Mouse (Mus musculus): ENCODE measurements around the gene Ms4a7. TPM values are rescaled to one million over a fixed set of nuclear protein-coding genes. Genes with fewer than 3 reads are reported as not detected.
"Not testable (repeated sequence)": the region's sequence is repeated elsewhere in the genome, so short reads cannot be mapped to it uniquely, and the experiment has no call there.

The Ms4a7 gene
- polyA plus RNA-seq, 1 experiment from 2014 or later: 3.6 TPM

GRCm38 (mm10) chr19:11293616-11294015 is 42.3 kb downstream of the Ms4a7 start:
- Histone ChIP-seq H3K4me3 (ENCODE audit: low read length) (peak overlapping the region; percentile 35; the same call in 1 of the 2 replicates), H3K4me2 (replicated peaks; ENCODE audit: low read depth, low read length) (peak overlapping the region; percentile 46)
- not testable (repeated sequence) for H3K36me3 ChIP-seq (ENCODE audit: control insufficient read depth, insufficient read depth, low read length); H3K9me3 ChIP-seq (ENCODE audit: control insufficient read depth, low read length); H3K27me3 ChIP-seq (ENCODE audit: control insufficient read depth, insufficient read depth, low read length); H3K4me1 ChIP-seq (ENCODE audit: control insufficient read depth, insufficient read depth, low read length); H3K27ac ChIP-seq (ENCODE audit: low read depth, low read length); ATAC-seq (ENCODE audit: low FRiP score, low TSS enrichment); H3K9ac ChIP-seq (ENCODE audit: low read depth, low read length)
- WGBS: 12% methylated on average over 3 of the region's 3 CpGs

- peak overlapping the region; percentile 51; the same call in 1 of the 2 replicates for H3K9ac ChIP-seq (ENCODE audit: low read depth, low read length)
- WGBS: 10% methylated on average over 12 of the region's 12 CpGs
- no peaks in the 10 kb centered on the region for H3K9me3 ChIP-seq (ENCODE audit: control insufficient read depth, low read length)
- no peaks in the 10 kb centered on the region for H3K36me3 ChIP-seq (ENCODE audit: control insufficient read depth, insufficient read depth, low read length)
- peak overlapping the region; percentile 35 for H3K4me3 ChIP-seq (ENCODE audit: low read length)
- no peaks in the 10 kb centered on the region for H3K27me3 ChIP-seq (ENCODE audit: control insufficient read depth, insufficient read depth, low read length)
- H3K4me2 ChIP-seq (replicated peaks; ENCODE audit: low read depth, low read length): peak overlapping the region; percentile 46
- H3K27ac ChIP-seq (ENCODE audit: low read depth, low read length): no peak overlapping the region
- no peak for ATAC-seq (ENCODE audit: low FRiP score, low TSS enrichment)
- no peaks in the 10 kb centered on the region for H3K4me1 ChIP-seq (ENCODE audit: control insufficient read depth, insufficient read depth, low read length)
Measured at GRCm38 (mm10) chr19:11292990-11293389, 43.0 kb downstream of the Ms4a7 start.

GRCm38 (mm10) chr19:11283773-11284172 is 52.2 kb downstream of the Ms4a7 start, which contains the start of gene Ms4a5:
Gene Ms4a5 (minus strand): TSS chr19:11283873.
- H3K27me3 ChIP-seq (ENCODE audit: control insufficient read depth, insufficient read depth, low read length): no peaks in the 10 kb centered on the region
- H3K4me2 ChIP-seq (replicated peaks; ENCODE audit: low read depth, low read length): no peak within 1 kb of the TSS
- no peak within 1 kb of the TSS for H3K27ac ChIP-seq (ENCODE audit: low read depth, low read length)
- 96% methylated on average over 2 of the region's 2 CpGs for WGBS
- no peaks in the 10 kb centered on the region for H3K4me1 ChIP-seq (ENCODE audit: control insufficient read depth, insufficient read depth, low read length)
- H3K9ac ChIP-seq (ENCODE audit: low read depth, low read length): no peak within 1 kb of the TSS
- H3K36me3 ChIP-seq (ENCODE audit: control insufficient read depth, insufficient read depth, low read length): no peaks in the 10 kb centered on the region
- H3K9me3 ChIP-seq (ENCODE audit: control insufficient read depth, low read length): no peaks in the 10 kb centered on the region
- no peak within 1 kb of the TSS for H3K4me3 ChIP-seq (ENCODE audit: low read length)
- no peak for ATAC-seq (ENCODE audit: low FRiP score, low TSS enrichment)

- H3K36me3 ChIP-seq (ENCODE audit: control insufficient read depth, insufficient read depth, low read length): no peaks in the 10 kb centered on the region
- ATAC-seq (ENCODE audit: low FRiP score, low TSS enrichment): no peak
- no peaks in the 10 kb centered on the region for H3K27me3 ChIP-seq (ENCODE audit: control insufficient read depth, insufficient read depth, low read length)
- no peaks in the 10 kb centered on the region for H3K4me1 ChIP-seq (ENCODE audit: control insufficient read depth, insufficient read depth, low read length)
- 86% methylated on average over 3 of the region's 3 CpGs for WGBS
- H3K9me3 ChIP-seq (ENCODE audit: control insufficient read depth, low read length): no peaks in the 10 kb centered on the region
- no peak overlapping the region for H3K27ac ChIP-seq (ENCODE audit: low read depth, low read length)
- no peak overlapping the region for H3K9ac ChIP-seq (ENCODE audit: low read depth, low read length)
- no peak overlapping the region for H3K4me2 ChIP-seq (replicated peaks; ENCODE audit: low read depth, low read length)
- no peak overlapping the region for H3K4me3 ChIP-seq (ENCODE audit: low read length)
Measured at GRCm38 (mm10) chr19:11280223-11280622, 55.7 kb downstream of the Ms4a7 start.

GRCm38 (mm10) chr19:11276431-11276830 is 59.5 kb downstream of the Ms4a7 start:
- no peak overlapping the region for H3K27ac ChIP-seq (ENCODE audit: low read depth, low read length)
- H3K4me3 ChIP-seq (ENCODE audit: low read length): no peak overlapping the region
- ATAC-seq (ENCODE audit: low FRiP score, low TSS enrichment): no peak
- no peak overlapping the region for H3K4me2 ChIP-seq (replicated peaks; ENCODE audit: low read depth, low read length)
- no peaks in the 10 kb centered on the region for H3K4me1 ChIP-seq (ENCODE audit: control insufficient read depth, insufficient read depth, low read length)
- no peak overlapping the region for H3K9ac ChIP-seq (ENCODE audit: low read depth, low read length)
- H3K27me3 ChIP-seq (ENCODE audit: control insufficient read depth, insufficient read depth, low read length): no peaks in the 10 kb centered on the region
- H3K9me3 ChIP-seq (ENCODE audit: control insufficient read depth, low read length): no peaks in the 10 kb centered on the region
- 73% methylated on average over 5 of the region's 5 CpGs for WGBS
- H3K36me3 ChIP-seq (ENCODE audit: control insufficient read depth, insufficient read depth, low read length): no peaks in the 10 kb centered on the region

Other genes starting within 250 kb of the Ms4a7 start
- not detected in 2 replicates for gene 1700017D01Rik, start 205.3 kb downstream of the Ms4a7 start, polyA plus RNA-seq (2014; fragmentation: Nextera tagmentation; extraction: Ambion mirVana)
- gene 1700025F22Rik, start 170.8 kb downstream of the Ms4a7 start, polyA plus RNA-seq (2014; fragmentation: Nextera tagmentation; extraction: Ambion mirVana): not detected in 2 replicates
- gene Ms4a13, start 139.4 kb downstream of the Ms4a7 start, polyA plus RNA-seq (2014; fragmentation: Nextera tagmentation; extraction: Ambion mirVana): not detected in 2 replicates
- not detected in 2 replicates for gene Ms4a12, start 103.7 kb downstream of the Ms4a7 start, polyA plus RNA-seq (2014; fragmentation: Nextera tagmentation; extraction: Ambion mirVana)
- gene Ms4a1, start 69.9 kb downstream of the Ms4a7 start, polyA plus RNA-seq (2014; fragmentation: Nextera tagmentation; extraction: Ambion mirVana): not detected in 2 replicates
- not detected in 2 replicates for gene Ms4a5, start 52.3 kb downstream of the Ms4a7 start, polyA plus RNA-seq (2014; fragmentation: Nextera tagmentation; extraction: Ambion mirVana)
- 0.07 TPM in 1 of 2 replicates, not detected in the other for gene Ms4a14, start 21.7 kb downstream of the Ms4a7 start, polyA plus RNA-seq (2014; fragmentation: Nextera tagmentation; extraction: Ambion mirVana)
- 4.1 and 5.2 TPM in 2 replicates for gene Ms4a4a, start 39.4 kb upstream of the Ms4a7 start, polyA plus RNA-seq (2014; fragmentation: Nextera tagmentation; extraction: Ambion mirVana)
- 0.29 and 1.6 TPM in 2 replicates for gene Ms4a4c, start 68.6 kb upstream of the Ms4a7 start, polyA plus RNA-seq (2014; fragmentation: Nextera tagmentation; extraction: Ambion mirVana)
- not detected in 2 replicates for gene Ms4a4b, start 107.4 kb upstream of the Ms4a7 start, polyA plus RNA-seq (2014; fragmentation: Nextera tagmentation; extraction: Ambion mirVana)
- gene Ms4a6c, start 133.2 kb upstream of the Ms4a7 start, polyA plus RNA-seq (2014; fragmentation: Nextera tagmentation; extraction: Ambion mirVana): 4.6 and 5.0 TPM in 2 replicates
- gene Gm8369, start 149.8 kb upstream of the Ms4a7 start, polyA plus RNA-seq (2014; fragmentation: Nextera tagmentation; extraction: Ambion mirVana): not detected in 2 replicates
- gene Ms4a6b, start 180.4 kb upstream of the Ms4a7 start, polyA plus RNA-seq (2014; fragmentation: Nextera tagmentation; extraction: Ambion mirVana): 3.5 and 3.9 TPM in 2 replicates
- 0.19 TPM in 1 of 2 replicates, not detected in the other for gene Ms4a4d, start 200.7 kb upstream of the Ms4a7 start, polyA plus RNA-seq (2014; fragmentation: Nextera tagmentation; extraction: Ambion mirVana)

Data from kidney, embryonic 14.5 days (tissue).